In genomic region chr5:99541321-99541895, GRCm38 (mm10) we compare ENCODE assay signal across 10 mouse cellular contexts.
A peak's percentile ranks its signal among the peaks of the same experiment; 100 is the strongest.
DNase-seq lines count a peak whose midpoint lies in the region; ATAC-seq lines count a peak whose summit lies in the region.
"Had no signal": no experiment of that assay in that cellular context is flagged by ENCODE, and none has a peak within 500 bp of the region (broad histone marks: within the 10 kb centered on the region; RNA-seq: fewer than 3 reads in every experiment).

No protein-coding gene starts in this region.

- H3K4me2 ChIP-seq in midbrain, embryonic 14.5 days (ENCODE audit: low read length): no peak overlapping the region
- H3K4me2 ChIP-seq: limb, embryonic 15.5 days had no signal

- no peaks in the 10 kb centered on the region for H3K27me3 ChIP-seq in midbrain, embryonic 14.5 days (ENCODE audit: control insufficient read depth, insufficient read depth, low read length)
- H3K27me3 ChIP-seq in midbrain, embryonic 10.5 days (ENCODE audit: low read depth, poor library complexity, severe bottlenecking): peaks cover 69% of the 10 kb centered on the region
- H3K27me3 ChIP-seq: limb, embryonic 15.5 days had no signal

- no peak overlapping the region for H3K4me3 ChIP-seq in midbrain, embryonic 14.5 days (replicated peaks; ENCODE audit: low read depth, low read length)
- no peak overlapping the region for H3K4me3 ChIP-seq in midbrain, embryonic 10.5 days
- H3K4me3 ChIP-seq: limb, embryonic 15.5 days; myocyte had no signal

- 26% methylated on average over 11 of the region's 11 CpGs for WGBS in midbrain, embryonic 14.5 days
- WGBS in midbrain, embryonic 10.5 days: 56% methylated on average over 11 of the region's 11 CpGs

- H3K36me3 ChIP-seq in midbrain, embryonic 14.5 days (ENCODE audit: control insufficient read depth, insufficient read depth, low read length): no peaks in the 10 kb centered on the region
- no peaks in the 10 kb centered on the region for H3K36me3 ChIP-seq in midbrain, embryonic 10.5 days
- H3K36me3 ChIP-seq: limb, embryonic 15.5 days had no signal

- no peaks in the 10 kb centered on the region for H3K9me3 ChIP-seq in midbrain, embryonic 14.5 days (ENCODE audit: control insufficient read depth, low read length)
- H3K9me3 ChIP-seq in midbrain, embryonic 10.5 days (replicated peaks): no peaks in the 10 kb centered on the region
- H3K9me3 ChIP-seq: limb, embryonic 15.5 days had no signal

- H3K27ac ChIP-seq in midbrain, embryonic 14.5 days (replicated peaks; ENCODE audit: low read depth, low read length): no peak overlapping the region
- no peak overlapping the region for H3K27ac ChIP-seq in midbrain, embryonic 10.5 days (replicated peaks)
- H3K27ac ChIP-seq: limb, embryonic 15.5 days had no signal

- no peak for ATAC-seq in midbrain, embryonic 14.5 days (ENCODE audit: low FRiP score, low TSS enrichment)

- H3K9ac ChIP-seq in midbrain, embryonic 14.5 days (replicated peaks; ENCODE audit: low read length): no peak overlapping the region
- H3K9ac ChIP-seq: limb, embryonic 15.5 days had no signal

- H3K4me1 ChIP-seq in midbrain, embryonic 14.5 days (ENCODE audit: control insufficient read depth, insufficient read depth, low read length): peaks cover 31% of the 10 kb centered on the region
- peaks cover 42% of the 10 kb centered on the region for H3K4me1 ChIP-seq in midbrain, embryonic 10.5 days
- H3K4me1 ChIP-seq: limb, embryonic 15.5 days had no signal

- DNase-seq in midbrain, embryonic 14.5 days: peak; percentile 67
- DNase-seq in midbrain, embryonic 10.5 days (ENCODE audit: low spot score): no peak
- DNase-seq in cerebellum, adult 9-11 months: peak; percentile 97
- DNase-seq in kidney, postnatal 25 days: peak; percentile 49 to 55
- DNase-seq in testis, postnatal 10 days (ENCODE audit: low spot score): peak; percentile 61
- no peak for DNase-seq in lung, postnatal 36 days
- no peak for DNase-seq in ovary, postnatal 10 days (ENCODE audit: low spot score)
- DNase-seq: adrenal gland, adult 2 months had no signal

Comparison
In these comparisons a context has a peak if more than half of its experiments do, and no peak if none do; other contexts are left out.
1. DNase-seq: peak in midbrain, embryonic 14.5 days (single experiment), cerebellum, adult 9-11 months (single experiment), kidney, postnatal 25 days (2 of 2) and testis, postnatal 10 days (single experiment); none in midbrain, embryonic 10.5 days (single experiment), lung, postnatal 36 days (single experiment) and ovary, postnatal 10 days (single experiment).